Mouse (Mus musculus) heart, postnatal 0 days (tissue): Measurements from ENCODE around the gene Vmn1r9.

Source experiments
- CTCF ChIP-seq: IDR thresholded peaks from 2 replicates; pipeline ENCODE4 v1.5.1; 2016; ENCODE audit warnings: antibody characterized with exemption, control low read depth, low read depth
- EP300 ChIP-seq: IDR thresholded peaks from 2 replicates; pipeline ENCODE4 v1.6.1; 2016; ENCODE audit warnings: antibody characterized with exemption, low read depth

- TF ChIP-seq EP300 (no peak), CTCF (no peak)
Observed at GRCm38 (mm10) chr6:57109154-57109553, 42.6 kb downstream of the Vmn1r9 start, which contains the start of gene Vmn1r10.
